Mouse (Mus musculus): ENCODE data around the gene Epyc.

The Epyc gene

DNA sequence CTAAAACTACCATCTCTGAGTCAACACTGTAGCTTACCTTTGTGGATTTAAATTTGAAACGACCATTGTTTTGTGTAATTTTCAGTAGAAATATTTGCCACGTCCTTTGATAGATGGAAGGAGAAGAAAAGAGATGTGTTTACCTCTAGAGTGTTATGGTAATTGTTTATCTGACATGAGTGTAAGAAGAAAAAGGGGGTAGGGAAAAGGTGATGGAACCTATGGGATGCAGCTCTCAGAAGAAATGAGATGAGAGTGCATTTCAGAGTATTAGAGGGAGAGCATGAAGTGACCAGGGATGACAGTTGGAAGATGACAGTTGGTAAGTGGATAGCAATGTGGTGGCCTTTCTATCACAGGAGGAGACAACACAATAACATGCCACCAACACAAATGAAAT lies at the start of gene Epyc:
TSS of gene Epyc (plus strand) at position 301 of the 400 bp plus-strand sequence.
- no peak for DNase-seq (ENCODE audit: low spot score)

DNA sequence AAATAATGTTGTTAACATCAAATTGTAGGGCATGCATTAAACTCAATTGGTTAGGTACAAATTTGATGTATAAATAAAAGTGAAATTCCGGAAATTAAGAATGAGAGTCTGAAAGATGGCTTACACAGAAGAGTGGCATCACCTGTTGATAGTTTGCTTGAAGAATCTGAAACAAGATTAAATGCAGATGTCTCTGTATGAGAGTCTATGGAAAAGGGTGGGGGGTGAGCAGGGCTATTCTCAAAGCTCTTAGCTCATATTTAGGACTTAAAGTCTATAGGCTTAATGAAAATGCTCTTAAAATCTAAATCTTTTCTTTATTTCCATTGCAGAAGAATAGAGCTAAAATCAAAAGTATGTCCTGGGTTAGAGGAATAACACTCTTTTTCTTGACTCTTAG lies 48.2 kb upstream of the Epyc start:
- DNase-seq (ENCODE audit: low spot score), result no peak

DNA sequence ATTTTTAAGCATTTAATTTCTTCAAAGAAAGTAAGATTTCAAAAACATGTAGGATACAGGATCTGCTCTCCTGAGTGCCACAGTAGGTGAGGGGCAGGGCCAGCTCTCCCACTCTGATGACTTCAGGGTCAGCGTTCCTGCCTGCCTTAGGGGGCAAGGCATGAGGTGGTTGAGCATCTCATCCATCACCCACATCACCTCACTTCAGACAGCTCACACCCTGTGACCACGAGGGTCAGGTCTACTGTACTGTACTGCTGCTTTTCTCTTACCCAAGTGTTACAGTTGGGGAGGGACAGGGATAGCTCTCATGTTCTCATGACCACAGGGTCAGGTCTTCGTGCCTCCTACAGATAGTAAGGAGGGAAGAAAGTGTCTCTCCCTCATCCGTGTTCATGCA lies 42.1 kb upstream of the Epyc start:
- no peak for DNase-seq (ENCODE audit: low spot score)

DNA sequence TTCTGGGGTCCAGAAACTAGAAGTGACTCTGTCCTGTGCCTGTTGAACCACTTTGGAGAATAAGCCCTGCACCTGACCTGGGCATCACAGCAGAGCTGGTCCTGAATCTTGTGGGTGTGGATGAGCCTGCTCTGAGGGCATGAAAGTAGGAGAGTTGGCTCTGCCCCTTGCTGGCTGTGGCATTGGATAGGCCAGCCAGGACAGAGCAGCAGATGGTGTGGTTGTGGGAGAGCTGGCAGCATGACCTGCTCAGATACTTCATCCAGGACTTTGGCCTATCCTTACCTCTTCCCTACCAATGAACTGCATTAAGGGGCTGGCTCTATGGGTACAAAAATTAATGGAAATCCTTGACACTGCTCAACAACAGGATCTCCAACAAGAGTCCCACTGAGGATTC lies 40.6 kb upstream of the Epyc start:
- no peak for DNase-seq (ENCODE audit: low spot score)

DNA sequence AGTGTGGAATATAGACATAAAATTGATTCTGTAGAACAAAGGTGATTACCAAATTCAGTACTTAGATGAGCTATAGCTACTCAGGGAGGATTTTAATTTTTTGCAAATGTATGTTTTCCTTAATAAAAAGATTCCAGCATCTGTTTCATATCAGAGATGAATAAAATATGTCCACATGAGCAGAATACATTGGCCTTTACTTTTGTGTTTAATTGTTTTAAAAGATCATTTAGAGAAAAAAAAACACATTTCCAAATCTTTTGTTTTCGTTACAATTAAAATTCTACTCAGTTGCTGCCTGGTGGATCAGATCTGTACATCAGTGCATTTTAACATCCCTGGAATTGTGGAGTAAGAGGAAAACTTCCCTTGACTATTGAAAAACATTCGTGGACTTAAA lies 37.3 kb upstream of the Epyc start, which contains the start of gene Kera:
TSS of gene Kera (plus strand) at position 301 of the 400 bp plus-strand sequence.
- no peak for DNase-seq (ENCODE audit: low spot score)

DNA sequence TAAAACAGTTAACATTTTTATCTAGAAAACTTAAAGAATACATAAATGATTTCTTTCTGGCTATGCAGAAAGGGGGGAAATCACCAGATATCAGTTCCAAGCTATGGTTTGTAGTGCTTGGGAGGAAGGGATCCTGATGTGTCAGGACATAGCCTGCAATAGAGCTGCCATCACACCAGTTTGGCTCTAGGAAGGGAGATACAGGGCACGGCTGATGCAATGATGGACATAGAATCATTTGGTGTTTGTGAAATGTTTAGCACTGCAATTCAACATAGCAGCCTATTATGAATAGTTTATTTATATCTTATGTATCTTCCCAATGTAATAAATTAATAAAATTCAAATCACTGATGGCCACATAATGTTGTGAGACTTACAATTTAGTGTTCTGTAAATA lies 21.5 kb upstream of the Epyc start:
- DNase-seq (ENCODE audit: low spot score), result no peak

DNA sequence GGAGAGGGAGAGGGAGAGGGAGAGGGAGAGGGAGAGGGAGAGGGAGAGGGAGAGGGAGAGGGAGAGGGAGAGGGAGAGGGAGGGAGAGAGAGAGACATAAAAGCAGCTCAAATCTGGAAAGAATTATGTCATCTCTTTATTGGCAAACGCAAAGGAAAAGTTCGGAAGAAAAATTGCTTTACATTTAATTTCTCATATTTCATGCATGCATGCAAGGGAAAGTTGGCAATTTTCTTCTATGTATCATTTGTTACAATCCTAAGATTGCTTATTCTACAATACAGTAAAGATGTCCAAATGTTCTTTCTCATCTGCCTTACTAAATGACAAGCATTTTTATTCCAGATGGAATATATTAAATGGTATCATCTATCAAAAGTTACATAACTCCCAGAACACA lies 19.5 kb upstream of the Epyc start:
- DNase-seq (ENCODE audit: low spot score), result no peak

DNA sequence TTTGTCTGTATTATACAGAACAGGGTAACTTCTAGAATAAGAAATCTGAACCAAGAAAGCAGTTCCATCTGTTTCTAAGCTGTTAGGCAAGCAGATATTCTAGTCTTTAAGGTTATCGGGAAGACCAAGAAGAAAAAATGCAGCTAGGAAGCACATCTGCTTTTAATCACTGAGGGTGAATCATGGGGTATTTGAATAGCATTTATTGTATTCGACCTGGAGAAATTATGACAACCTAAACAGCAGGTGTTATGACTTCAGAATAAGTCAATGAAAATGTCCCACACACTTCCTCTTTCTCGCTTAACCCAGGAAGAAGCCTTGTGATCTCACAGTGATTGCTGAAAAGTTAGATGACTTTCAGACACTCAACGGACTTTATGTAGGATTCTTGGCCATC lies 18.8 kb upstream of the Epyc start:
- no peak for DNase-seq (ENCODE audit: low spot score)

DNA sequence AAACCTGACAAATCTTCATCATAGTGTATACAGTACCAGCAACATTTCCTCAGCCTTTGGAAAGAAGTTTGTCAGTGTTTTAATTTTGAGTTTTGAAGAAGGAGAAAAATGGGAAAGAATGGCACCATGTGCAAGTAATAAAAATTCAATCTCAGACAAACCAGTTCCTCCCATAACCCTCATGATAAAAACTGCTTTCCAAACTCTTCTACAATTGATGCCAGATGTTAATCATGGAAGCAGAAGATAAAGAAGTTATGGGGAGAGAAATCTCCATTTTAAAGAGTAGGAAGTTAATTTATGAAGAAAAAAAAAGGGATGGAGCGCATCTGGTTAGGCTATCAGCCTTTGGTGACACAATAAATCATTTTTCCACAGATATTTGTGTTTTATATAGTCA lies 17.3 kb upstream of the Epyc start:
- DNase-seq (ENCODE audit: low spot score), result no peak

DNA sequence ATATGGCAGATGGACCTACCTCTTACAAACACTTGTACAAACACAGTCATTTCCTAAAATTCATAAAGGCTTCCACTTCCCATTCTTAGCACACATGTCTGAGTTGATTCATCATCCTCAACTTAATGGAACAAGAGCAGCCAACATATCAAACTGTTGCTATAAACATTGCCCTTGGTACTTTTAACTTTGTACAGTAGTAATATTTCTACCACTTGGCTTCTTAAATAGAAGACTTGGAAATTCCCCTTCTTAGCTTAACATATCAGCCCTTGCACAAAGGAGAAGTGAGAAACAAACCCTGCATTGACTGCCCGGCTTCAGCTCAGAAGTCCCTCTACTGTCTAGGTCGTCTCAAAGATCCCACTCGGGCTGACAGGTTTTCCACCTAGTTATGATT lies 12.8 kb upstream of the Epyc start:
- DNase-seq (ENCODE audit: low spot score), result no peak

DNA sequence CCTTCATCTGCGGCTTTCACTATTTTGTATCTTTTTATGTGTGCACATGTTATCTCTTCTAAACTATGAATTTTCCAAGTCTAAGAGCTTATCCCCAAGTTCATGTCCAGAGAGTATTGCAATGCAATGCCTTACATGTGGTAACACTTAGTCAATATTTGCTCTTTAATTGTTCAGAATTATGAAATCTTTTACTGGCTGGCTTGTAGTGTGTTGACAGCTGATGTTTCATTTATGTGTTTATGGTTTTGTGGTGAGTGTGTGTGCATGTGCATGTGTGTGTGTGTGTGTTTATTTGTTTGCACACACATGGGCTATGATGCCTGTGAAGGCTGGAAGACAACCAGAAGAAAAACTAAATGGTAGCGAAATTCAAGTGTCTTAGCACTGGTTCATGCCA lies 1.9 kb upstream of the Epyc start:
- DNase-seq (ENCODE audit: low spot score), result no peak

DNA sequence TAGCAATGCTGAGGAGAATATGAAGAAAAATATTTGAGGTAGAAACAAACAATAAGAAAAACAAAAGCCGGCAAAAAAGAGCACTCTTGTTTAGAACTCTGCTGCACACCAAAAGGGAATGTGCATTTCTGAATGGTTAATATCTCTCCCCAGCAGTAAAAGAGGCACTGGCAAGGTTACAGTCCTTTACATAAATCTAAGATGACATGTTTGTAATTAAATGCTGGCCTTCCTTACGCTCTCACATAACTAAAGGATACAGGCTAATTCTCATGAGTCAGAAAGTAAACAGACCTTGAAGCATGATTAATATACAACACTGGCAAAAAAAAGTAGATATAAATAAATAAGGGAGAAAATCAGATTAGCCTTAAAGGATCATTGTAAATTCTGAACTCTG lies 6.5 kb downstream of the Epyc start:
- DNase-seq (ENCODE audit: low spot score), result no peak

DNA sequence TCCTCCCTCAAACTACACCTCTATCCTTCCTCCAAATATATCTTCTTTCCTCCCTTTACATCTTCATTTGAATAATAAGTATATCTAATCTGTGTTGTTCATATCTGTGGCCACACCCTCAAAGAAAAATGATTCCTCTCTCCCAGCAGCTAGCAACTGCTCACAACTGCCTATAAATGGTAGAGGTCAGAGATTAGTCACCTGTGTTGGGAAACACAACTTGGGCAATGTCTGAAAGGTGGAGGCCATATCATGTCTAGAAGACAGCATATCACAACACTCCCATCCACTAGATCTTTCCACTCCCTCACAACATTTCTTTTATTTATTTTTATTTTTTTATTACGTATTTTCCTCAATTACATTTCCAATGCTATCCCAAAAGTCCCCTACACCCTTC lies 15.6 kb downstream of the Epyc start:
- no peak for DNase-seq (ENCODE audit: low spot score)

DNA sequence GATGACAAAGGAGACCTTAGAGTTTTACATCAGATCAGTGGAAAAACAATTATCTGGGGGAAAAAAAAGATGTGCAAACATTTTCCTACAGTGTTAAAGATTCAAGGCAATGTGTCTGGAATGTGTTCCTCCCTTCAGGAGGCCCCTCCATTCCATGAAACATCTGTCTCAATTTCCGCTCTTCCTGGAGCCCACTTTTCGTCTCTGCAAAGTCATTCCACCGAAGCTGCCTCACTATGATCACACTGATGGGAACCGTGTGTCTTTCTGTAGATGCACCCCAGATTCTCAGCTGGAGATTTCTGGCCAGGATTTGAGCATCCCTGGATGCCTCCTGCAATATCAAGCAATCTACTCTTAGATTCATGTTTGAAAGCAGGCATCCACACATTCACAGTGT lies 24.8 kb downstream of the Epyc start:
- no peak for DNase-seq (ENCODE audit: low spot score)

DNA sequence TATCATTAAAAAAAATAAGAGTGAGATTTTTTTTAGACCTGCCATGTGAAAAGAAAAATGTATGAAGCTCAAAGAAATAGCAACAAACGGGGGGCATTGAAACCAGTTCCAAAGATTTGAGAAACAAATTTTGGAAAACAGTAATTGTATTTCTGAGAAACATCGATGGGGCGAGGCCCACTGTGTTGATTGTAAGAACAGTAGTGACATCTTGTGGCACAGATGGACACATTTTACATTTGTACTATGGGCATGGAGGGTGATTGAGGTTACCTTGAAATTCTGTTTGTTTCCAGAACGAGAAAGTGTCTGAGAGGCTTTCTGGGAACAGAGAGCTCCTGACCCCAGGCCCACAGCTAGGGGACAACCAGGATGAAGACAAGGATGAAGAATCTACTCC lies 26.3 kb downstream of the Epyc start:
- no peak for DNase-seq (ENCODE audit: low spot score)

DNA sequence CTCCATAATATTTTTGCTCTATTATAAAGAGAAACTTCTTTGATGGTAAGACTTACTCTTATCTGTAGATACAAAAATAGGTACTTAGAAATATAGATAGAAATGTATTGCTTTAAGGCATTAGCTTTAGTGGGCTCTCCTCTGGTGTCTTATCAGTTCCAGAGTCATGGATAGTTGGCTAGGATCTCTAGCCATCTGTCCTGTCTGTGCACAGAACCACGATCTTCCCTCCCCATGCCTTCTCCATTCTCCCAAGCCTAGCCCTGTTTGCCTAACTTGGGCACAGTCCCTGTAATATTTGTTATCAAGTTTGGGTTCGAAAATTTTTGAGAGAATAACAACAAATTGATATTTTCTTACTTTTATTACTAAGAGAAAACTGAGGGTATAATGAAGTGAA lies 29.4 kb downstream of the Epyc start:
- DNase-seq (ENCODE audit: low spot score), result no peak

DNA sequence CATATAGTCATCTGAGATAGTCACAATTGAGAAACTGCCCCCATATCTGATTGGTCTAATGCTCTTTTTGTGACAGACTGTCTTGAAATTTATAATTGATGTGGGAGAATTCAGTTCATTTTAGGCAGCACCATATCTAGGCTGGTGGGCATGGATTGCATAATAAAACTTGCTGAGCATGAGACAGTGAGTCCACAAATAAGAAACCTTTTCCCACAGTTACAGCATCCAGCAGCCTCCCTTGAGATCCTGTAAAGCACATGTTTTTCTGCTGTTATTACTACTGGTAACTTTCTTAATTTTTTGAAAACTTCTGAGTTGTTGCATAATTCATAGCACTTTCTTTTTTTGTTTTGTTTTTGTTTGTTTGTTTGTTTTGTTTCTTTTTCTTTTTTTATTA lies 39.1 kb downstream of the Epyc start:
- no peak for DNase-seq (ENCODE audit: low spot score)

DNA sequence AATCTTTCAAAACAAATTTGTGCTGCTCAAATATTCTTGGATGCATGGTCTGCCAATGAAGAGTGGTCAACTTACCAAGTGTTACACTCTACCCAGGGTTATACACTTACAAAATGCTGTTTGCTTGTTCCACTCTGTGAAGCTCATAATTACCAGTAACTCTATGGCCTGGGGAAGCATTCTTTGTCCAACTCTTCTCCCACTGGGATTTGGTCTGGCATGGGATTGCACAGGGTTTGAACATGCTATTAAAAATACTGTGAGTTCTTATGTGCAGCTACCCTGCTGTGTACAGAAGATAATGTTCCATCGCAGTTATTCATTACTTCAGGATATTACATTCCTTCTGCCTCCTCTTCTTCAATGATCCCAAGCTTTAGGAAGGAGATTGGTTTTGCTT lies 43.3 kb downstream of the Epyc start:
- DNase-seq (ENCODE audit: low spot score), result no peak

DNA sequence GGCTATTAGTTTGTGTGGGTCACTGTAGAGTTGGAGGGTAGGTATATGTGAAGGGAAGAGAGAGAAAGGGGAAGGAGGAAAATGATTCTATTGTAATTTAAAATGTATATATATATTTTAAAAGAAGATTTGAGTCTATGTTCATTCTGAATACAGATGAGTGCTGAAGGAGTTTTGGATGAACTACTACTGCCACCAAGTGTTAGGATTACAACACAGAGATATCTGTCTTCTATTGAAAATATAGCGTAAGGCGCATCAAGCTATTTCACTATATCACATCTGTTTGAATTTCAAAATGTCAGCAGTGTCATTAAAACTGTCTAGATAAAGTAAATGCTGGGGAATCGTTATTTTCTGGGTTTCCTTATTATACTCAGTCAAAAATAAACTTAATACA lies 45.6 kb downstream of the Epyc start:
- no peak for DNase-seq (ENCODE audit: low spot score)

DNA sequence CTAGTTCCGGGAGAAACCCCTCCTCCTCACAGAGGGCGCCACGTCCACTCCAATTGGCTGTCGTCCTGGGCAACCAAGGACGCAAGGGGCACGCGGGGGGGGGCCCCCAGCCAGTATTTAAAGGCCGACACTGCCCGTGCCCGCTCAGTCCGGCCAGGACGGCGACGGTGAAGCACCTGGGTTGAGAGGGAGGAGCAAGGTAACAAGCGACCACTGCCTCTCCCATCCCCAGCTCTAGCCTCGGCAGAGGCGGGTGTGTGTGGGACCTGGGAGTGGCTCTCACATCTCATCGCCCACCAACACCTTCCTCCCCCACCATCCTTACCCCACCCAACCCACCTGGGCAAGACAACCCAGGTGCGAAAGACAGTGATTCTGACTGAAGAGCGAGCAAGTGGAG lies 49.0 kb downstream of the Epyc start, which contains the start of gene Ccer1:
TSS of gene Ccer1 (plus strand) at position 147 of the 400 bp plus-strand sequence.
- no peak for DNase-seq (ENCODE audit: low spot score)

DNA sequence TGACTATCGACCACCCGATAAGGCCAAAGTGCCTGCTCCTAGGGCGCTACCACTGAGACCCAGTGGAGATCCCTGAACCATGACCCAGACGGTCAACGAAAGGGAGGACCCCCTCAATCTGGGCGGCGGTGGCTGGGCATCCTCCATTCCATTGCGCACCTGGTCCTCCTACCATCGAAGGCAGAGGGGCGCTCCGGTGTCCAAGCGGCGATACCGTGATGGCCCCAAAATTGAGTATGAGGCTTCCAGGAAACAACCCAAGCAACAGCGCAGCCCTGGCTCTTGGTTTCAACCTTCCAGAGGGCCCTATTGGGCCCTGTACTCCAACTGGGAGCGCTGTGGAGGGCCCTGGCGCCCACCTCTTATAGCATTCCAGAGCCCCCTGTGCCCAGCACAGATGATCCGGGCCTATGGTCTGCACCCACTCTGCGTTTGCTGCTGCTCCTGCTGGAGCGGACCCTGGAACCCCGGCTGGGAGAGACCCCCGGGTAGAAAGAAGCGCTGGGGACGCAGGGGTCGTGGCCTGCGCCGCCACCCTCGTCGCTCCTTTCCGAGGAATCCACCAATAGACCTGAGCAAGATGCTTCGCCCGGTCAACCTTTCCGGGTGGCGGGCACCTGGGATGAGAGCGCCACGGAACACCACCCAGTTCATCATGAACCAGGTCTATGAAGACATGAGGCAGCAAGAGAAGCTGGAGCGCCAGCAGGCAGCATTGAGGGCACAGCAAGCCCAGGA lies 49.7 kb downstream of the Epyc start:
- DNase-seq (ENCODE audit: low spot score), result no peak

DNA sequence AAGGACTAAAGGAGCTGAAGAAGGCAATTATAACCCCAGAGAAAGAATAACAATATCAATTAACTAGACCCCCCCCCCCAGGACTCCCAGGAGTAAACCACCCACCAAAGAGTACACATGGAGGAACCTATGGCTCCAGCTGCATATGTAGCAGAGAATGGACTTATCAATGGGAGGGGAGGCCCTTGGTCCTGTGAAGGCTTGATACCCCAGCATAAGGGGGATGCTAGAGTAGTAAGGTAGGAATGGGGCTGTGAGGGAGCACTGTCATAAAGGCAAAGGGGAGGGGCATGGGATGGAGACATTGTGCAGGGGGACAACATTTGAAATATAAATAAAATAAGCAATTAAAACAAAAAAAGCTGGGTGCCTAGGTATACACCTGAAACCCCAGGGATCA lies 58.5 kb downstream of the Epyc start:
- DNase-seq (ENCODE audit: low spot score), result no peak

DNA sequence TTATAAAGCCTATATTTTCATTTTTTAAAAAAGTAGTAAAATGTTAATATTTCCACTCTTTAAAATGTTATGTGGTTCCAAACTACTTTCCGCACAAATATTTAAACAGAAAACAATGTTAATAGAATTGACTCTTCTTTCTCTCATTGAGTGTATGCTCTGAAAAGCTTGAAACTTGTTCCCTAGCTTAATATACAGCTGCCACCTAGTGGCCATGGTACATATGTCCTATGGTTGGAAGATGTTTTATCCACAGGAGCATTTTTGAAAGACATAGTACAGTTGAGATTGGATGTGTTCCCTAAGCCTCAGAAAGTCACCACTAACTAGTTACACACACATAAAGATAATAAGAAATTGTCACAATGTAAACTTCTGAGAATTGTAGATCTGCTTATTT lies 60.7 kb downstream of the Epyc start:
- no peak for DNase-seq (ENCODE audit: low spot score)

DNA sequence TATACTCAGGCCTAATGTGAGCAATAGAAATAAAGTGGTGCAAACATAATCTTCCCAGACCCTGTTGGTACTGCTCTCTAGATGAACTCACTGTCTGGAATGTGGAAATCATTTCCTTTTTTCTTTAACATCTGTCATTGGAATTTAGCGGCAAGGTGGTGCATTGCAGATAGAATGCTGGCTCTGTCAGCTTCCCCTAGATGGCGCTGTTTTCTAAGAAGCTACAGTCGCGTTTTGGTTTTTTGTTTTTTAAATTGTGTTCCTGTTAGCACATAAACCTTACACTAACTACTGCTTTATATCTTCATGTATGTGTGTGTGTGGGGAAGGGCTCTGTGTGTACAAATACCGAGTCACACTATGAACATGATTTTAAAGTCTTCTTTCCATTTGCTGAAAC lies 68.8 kb downstream of the Epyc start:
- no peak for DNase-seq (ENCODE audit: low spot score)

DNA sequence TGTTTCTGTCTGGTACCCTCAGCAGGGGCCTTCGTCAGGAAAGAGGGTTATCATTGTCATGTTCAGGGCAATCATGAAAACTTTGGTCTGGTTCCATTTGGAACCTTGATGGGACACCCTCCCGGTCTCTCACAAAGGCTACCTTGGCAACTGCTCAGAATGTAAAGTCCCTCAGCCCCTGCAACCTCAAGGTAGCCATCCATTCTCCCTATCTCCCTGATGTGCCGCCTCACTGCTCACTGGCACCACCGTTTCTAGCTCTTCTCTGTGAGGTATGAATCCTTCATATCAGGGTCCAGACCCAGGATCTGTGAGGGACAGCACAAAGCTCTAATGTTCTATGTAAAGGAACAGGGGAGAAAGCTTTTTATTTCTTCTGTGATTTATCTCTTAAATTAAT lies 70.7 kb downstream of the Epyc start:
- DNase-seq (ENCODE audit: low spot score), result no peak
